Mouse (Mus musculus) midbrain, embryonic 10.5 days (tissue): ENCODE data around the gene Pde11a. TPM values are rescaled to one million over a fixed set of nuclear protein-coding genes. Genes with fewer than 3 reads are reported as not detected.

Source experiments
- DNase-seq: peaks from one replicate; pipeline ENCODE4 v3.0.0-alpha.2; 2017; ENCODE audit warnings: low spot score
- H3K27ac ChIP-seq: fragments of 300-500 bp; sonication (generic); replicated peaks from 2 replicates; pipeline ENCODE4 v1.5.1; 2016; ENCODE audit warnings: mild to moderate bottlenecking
- H3K27me3 ChIP-seq: fragments of 300-500 bp; sonication (generic); 2 replicates; pipeline ENCODE4 v1.6.1; 2016; ENCODE audit warnings: low read depth, mild to moderate bottlenecking; ENCODE audit not compliant: poor library complexity, severe bottlenecking
- H3K36me3 ChIP-seq: fragments of 300-500 bp; sonication (generic); 2 replicates; pipeline ENCODE4 v1.6.1; 2016; ENCODE audit warnings: mild to moderate bottlenecking, moderate library complexity
- H3K4me1 ChIP-seq: fragments of 300-500 bp; sonication (generic); 2 replicates; pipeline ENCODE4 v1.6.1; 2016
- H3K4me3 ChIP-seq: fragments of 300-500 bp; sonication (generic); 2 replicates; pipeline ENCODE4 v1.5.1; 2016; ENCODE audit warnings: mild to moderate bottlenecking, moderate library complexity
- H3K9me3 ChIP-seq: fragments of 300-500 bp; sonication (generic); replicated peaks from 2 replicates; pipeline ENCODE4 v1.6.1; 2016; ENCODE audit warnings: mild to moderate bottlenecking
- WGBS: fragments of 180-500 bp; shearing (Covaris S2); methylation state at CpG from one replicate; pipeline ENCODE4 v1.1.7; 2016; 5-methylcytosine and 5-hydroxymethylcytosine counted together
- polyA plus RNA-seq: library from polyadenylated mRNA; unstranded; fragments of >200 nt; fragmentation: Nextera tagmentation; extraction: Ambion mirVana; gene quantifications from 2 replicates; pipeline ENCODE4 v1.2.1, GENCODE M21; 2016

Pde11a gene
- polyA plus RNA-seq, 1 experiment from 2014 or later: 0.51 TPM

- H3K4me3 ChIP-seq: no peak overlapping the region
- H3K36me3 ChIP-seq: no peaks in the 10 kb centered on the region
- no peak overlapping the region for H3K27ac ChIP-seq
- H3K4me1 ChIP-seq: peaks cover 39% of the 10 kb centered on the region
- 89% methylated on average over 3 of the region's 3 CpGs for WGBS
- DNase-seq: no peak
- H3K27me3 ChIP-seq: no peaks in the 10 kb centered on the region; the same call in 1 of the 2 replicates
- no peaks in the 10 kb centered on the region for H3K9me3 ChIP-seq
Observed at GRCm38 (mm10) chr2:76014659-76015058, 323.9 kb downstream of the Pde11a start.

GRCm38 (mm10) chr2:76006194-76006593 is 332.4 kb downstream of the Pde11a start:
- no peak for DNase-seq
- H3K27me3 ChIP-seq: no peaks in the 10 kb centered on the region
- H3K9me3 ChIP-seq: no peaks in the 10 kb centered on the region
- no peaks in the 10 kb centered on the region for H3K36me3 ChIP-seq
- H3K4me1 ChIP-seq: peaks cover 17% of the 10 kb centered on the region
- H3K27ac ChIP-seq: peak overlapping the region; percentile 59; the same call in 1 of the 2 replicates
- 14% methylated on average over 4 of the region's 4 CpGs for WGBS
- H3K4me3 ChIP-seq: no peak overlapping the region

- H3K9me3 ChIP-seq: no peaks in the 10 kb centered on the region
- H3K27me3 ChIP-seq: no peaks in the 10 kb centered on the region
- H3K4me1 ChIP-seq: peaks cover 41% of the 10 kb centered on the region
- WGBS: 88% methylated on average over 9 of the region's 9 CpGs
- DNase-seq: no peak
- H3K4me3 ChIP-seq: no peak overlapping the region
- H3K27ac ChIP-seq: no peak overlapping the region
- H3K36me3 ChIP-seq: no peaks in the 10 kb centered on the region
Observed at GRCm38 (mm10) chr2:76002899-76003298, 335.7 kb downstream of the Pde11a start.

DNA sequence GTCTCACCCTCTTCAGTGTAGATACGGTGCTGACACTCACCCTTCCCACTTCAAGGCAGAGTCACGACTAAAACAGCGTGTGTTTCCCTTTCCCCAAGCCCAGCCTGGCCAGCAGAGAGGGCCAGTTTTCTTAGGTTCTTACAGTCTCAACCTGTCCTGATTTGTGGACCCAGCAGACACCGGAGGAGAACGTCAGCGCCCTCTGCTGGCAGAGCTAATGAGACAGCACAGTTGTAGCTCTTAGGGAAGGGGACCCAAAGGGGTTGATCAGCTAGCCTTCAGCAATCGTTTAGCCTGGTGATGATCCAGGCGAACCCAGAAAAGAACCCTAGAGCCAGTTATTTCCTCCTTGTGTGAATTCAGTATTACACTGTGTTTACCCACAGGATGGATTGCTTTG is 337.2 kb downstream of the Pde11a start:
- no peak overlapping the region for H3K27ac ChIP-seq
- no peaks in the 10 kb centered on the region for H3K27me3 ChIP-seq
- no peak overlapping the region for H3K4me3 ChIP-seq
- H3K36me3 ChIP-seq: no peaks in the 10 kb centered on the region
- WGBS: 40% methylated on average over 8 of the region's 8 CpGs
- DNase-seq: peak; percentile 54
- peaks cover 42% of the 10 kb centered on the region for H3K4me1 ChIP-seq
- no peaks in the 10 kb centered on the region for H3K9me3 ChIP-seq

DNA sequence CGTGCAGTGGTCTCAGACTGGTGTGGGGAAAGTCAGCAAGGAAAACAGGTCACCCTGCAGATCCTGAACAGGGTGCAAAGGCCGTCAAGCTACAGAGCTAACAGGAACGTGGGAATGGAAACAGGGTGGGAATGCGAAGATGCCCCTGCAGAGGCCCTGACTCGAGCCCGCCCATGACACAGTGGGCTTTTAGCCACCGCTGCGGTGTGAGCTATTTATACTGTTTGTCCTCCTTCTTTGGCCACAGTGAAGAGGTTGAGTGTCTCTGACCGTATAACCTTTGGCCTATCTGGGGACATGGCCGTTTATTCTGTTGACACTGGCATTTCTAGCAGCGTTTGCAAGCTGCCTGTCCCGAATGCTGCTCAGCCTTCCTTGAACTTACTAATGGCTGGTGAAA is 338.9 kb downstream of the Pde11a start:
- no peak overlapping the region for H3K4me3 ChIP-seq
- DNase-seq: no peak
- H3K27ac ChIP-seq: peak overlapping the region; percentile 69
- 53% methylated on average over 12 of the region's 12 CpGs for WGBS
- H3K9me3 ChIP-seq: no peaks in the 10 kb centered on the region
- H3K36me3 ChIP-seq: no peaks in the 10 kb centered on the region
- H3K4me1 ChIP-seq: peaks cover 34% of the 10 kb centered on the region
- no peaks in the 10 kb centered on the region; the same call in 1 of the 2 replicates for H3K27me3 ChIP-seq

DNA sequence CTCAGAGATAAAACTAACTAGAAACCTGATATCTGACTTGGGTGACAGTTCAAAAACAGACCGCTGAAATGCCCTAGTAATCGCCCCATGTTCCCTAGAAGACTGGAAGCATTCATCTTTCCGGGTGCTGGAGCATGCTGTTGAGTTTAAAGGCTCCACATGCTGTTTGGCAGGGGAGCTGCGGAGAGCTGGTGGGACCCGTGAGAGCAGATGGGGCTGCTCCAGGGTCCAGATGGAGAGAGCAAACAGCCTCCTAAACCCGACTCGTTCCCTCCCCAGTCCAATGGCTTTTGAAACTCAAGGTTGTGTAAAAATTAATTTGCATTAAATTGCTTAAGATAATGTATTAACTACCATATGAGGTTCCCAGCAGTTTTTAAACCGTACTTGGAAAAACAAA is 339.9 kb downstream of the Pde11a start:
- Histone ChIP-seq H3K27ac (peak overlapping the region; percentile 13), H3K9me3 (no peaks in the 10 kb centered on the region), H3K36me3 (no peaks in the 10 kb centered on the region), H3K4me3 (no peak overlapping the region), H3K27me3 (no peaks in the 10 kb centered on the region; the same call in 1 of the 2 replicates), H3K4me1 (peaks cover 34% of the 10 kb centered on the region)
- 60% methylated on average over 8 of the region's 8 CpGs for WGBS
- DNase-seq: no peak

DNA sequence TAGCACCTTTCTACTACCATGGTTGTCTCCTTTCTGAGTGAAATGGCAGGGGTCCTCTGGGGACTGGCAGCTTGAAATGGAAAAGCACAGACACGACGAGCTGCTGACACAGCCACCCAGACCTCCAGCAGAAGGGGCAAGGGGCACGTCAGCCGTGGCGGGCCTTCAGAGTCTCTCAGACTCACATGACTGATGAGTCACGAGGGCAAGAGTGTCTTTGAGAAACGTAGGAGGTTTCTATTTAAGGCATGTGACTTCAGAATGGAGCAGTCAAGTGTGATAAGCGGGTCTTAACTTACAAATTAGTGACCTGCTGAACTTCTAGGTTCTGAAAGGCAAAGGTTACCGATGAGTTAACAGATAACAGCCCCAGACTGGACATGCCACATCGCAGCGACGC is 340.8 kb downstream of the Pde11a start:
- WGBS: 69% methylated on average over 12 of the region's 12 CpGs
- Histone ChIP-seq H3K4me1 (peaks cover 39% of the 10 kb centered on the region), H3K9me3 (no peaks in the 10 kb centered on the region), H3K27me3 (no peaks in the 10 kb centered on the region; the same call in 1 of the 2 replicates), H3K36me3 (no peaks in the 10 kb centered on the region), H3K27ac (peak overlapping the region; percentile 13), H3K4me3 (no peak overlapping the region)
- DNase-seq: no peak

DNA sequence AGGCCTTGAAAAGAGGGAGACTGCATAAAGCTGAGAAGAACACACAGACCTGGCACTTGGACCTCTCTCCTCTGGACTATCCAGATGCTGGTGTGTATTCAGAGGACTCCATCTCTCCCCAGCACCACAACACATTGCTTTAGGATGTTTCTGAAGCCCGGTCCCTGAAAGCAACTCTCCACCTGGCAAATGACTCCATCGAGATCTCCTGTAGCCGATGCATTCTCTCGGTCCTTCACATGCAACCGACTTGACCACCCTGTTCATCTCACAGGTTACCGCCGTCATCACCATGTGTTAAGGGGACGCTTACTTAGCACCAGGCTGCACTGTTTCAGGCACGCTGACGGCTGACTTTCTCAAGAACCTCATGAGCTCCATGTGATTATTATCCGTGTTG is 343.7 kb downstream of the Pde11a start:
- Histone ChIP-seq H3K36me3 (no peaks in the 10 kb centered on the region), H3K9me3 (no peaks in the 10 kb centered on the region), H3K27me3 (no peaks in the 10 kb centered on the region; the same call in 1 of the 2 replicates), H3K4me1 (peaks cover 47% of the 10 kb centered on the region), H3K4me3 (no peak overlapping the region), H3K27ac (no peak overlapping the region)
- no peak for DNase-seq
- WGBS: 95% methylated on average over 11 of the region's 11 CpGs

DNA sequence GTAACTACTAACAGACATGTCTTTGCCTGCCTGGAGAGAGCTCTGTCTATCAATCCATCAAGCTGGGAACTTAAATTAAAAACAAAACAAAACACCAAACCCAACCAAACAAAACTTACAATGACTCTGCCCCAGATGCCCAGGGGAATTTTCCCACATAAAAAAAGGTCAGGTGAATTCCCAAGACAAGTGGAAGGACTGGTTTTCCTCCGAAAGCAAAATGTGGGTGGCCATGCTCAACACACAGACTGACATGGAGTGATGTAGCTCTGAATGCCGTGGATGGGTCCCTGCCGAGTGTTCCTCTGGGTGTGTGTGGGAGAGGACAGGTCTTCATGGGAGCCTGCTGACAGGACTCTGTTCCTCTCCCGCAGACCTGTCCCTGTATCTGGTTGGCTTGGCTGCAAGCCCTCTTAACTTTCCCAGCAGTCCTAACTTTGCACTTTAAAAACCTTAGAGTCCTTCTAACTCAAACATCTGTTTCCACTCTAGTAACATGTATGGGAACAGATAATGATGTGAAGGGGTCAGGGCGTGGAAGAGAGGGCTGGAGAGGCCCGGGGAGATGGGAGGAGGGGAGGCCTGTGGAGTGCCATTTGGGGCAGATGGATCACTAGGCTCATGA is 346.9 kb downstream of the Pde11a start:
- H3K27ac ChIP-seq: peak overlapping the region; percentile 68
- H3K27me3 ChIP-seq: no peaks in the 10 kb centered on the region; the same call in 1 of the 2 replicates
- H3K4me1 ChIP-seq: peaks cover 37% of the 10 kb centered on the region
- 67% methylated on average over 6 of the region's 6 CpGs for WGBS
- H3K36me3 ChIP-seq: no peaks in the 10 kb centered on the region
- no peak for DNase-seq
- H3K4me3 ChIP-seq: no peak overlapping the region
- no peaks in the 10 kb centered on the region for H3K9me3 ChIP-seq

DNA sequence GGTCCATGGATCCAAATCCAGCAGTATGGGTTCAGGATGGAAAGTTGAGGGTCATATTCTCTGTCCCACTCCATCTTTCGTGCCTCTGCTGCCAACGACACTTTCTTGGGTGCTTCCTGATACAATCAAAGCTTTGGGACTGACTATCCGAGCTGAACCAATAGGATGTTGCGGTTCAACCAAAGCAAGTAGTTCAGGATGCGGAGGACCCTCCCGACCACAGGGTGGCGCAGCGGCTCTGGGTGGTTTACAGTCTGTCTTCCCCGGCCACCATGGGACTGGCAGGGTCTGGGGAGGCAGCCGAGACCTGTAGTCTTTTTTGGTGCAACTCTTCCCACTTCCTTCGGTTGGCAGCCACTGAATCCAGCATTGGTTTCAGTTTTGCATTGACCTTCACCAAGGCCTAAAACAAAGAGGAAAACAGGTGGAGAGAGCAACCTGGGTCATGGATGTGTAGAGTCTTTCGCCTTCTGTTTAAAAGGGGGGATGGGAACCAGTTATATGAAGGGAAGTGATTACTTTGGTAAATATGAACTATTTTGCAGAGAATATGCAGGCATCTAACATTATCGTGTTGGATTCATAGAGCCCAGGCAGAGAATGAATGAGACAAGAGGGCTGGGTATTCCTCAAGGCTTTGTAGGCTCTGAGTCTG is 347.6 kb downstream of the Pde11a start:
- peak overlapping the region; percentile 68 for H3K27ac ChIP-seq
- peak; percentile 77 for DNase-seq
- no peaks in the 10 kb centered on the region for H3K36me3 ChIP-seq
- H3K27me3 ChIP-seq: no peaks in the 10 kb centered on the region; the same call in 1 of the 2 replicates
- 45% methylated on average over 13 of the region's 13 CpGs for WGBS
- H3K4me3 ChIP-seq: no peak overlapping the region
- peaks cover 41% of the 10 kb centered on the region for H3K4me1 ChIP-seq
- no peaks in the 10 kb centered on the region for H3K9me3 ChIP-seq

GRCm38 (mm10) chr2:75989694-75990093 is 348.9 kb downstream of the Pde11a start:
- Histone ChIP-seq H3K9me3 (no peaks in the 10 kb centered on the region), H3K4me1 (peaks cover 50% of the 10 kb centered on the region), H3K27me3 (no peaks in the 10 kb centered on the region; the same call in 1 of the 2 replicates), H3K4me3 (no peak overlapping the region), H3K27ac (0 out of 2 replicates have a peak overlapping the region, but pooled peaks have one; percentile 42), H3K36me3 (no peaks in the 10 kb centered on the region)
- no peak for DNase-seq
- 48% methylated on average over 4 of the region's 4 CpGs for WGBS

GRCm38 (mm10) chr2:75988779-75989363 is 349.7 kb downstream of the Pde11a start:
- H3K4me1 ChIP-seq: peaks cover 50% of the 10 kb centered on the region
- no peaks in the 10 kb centered on the region for H3K36me3 ChIP-seq
- no peaks in the 10 kb centered on the region for H3K9me3 ChIP-seq
- H3K27me3 ChIP-seq: no peaks in the 10 kb centered on the region
- DNase-seq: no peak
- H3K27ac ChIP-seq: peak overlapping the region; percentile 69
- whole genome bisulfite sequencing: 46% methylated on average over 7 of the region's 7 CpGs
- H3K4me3 ChIP-seq: no peak overlapping the region

GRCm38 (mm10) chr2:75988378-75988777 is 350.2 kb downstream of the Pde11a start:
- Histone ChIP-seq H3K36me3 (no peaks in the 10 kb centered on the region), H3K9me3 (no peaks in the 10 kb centered on the region), H3K27me3 (no peaks in the 10 kb centered on the region), H3K4me3 (no peak overlapping the region), H3K4me1 (peaks cover 47% of the 10 kb centered on the region), H3K27ac (peak overlapping the region; percentile 69)
- no peak for DNase-seq
- 81% methylated on average over 4 of the region's 4 CpGs for WGBS
